Mouse (Mus musculus) heart, postnatal 14 days (tissue): Measurements from ENCODE around the gene Arhgap10. TPM values are rescaled to one million over a fixed set of nuclear protein-coding genes. Genes with fewer than 3 reads are reported as not detected.
A peak's percentile ranks its signal among the peaks of the same experiment; 100 is the strongest.

Experiments
- DNase-seq, 2 experiments: peaks; one replicate each; pipeline ENCODE4 v3.0.0; 2021 to 2022
- intact Hi-C: fragments of 180-260 bp; cut with DNase I; formaldehyde crosslinking; loops from one replicate; pipeline ENCODE4 v1.15.1; 2025
- total RNA-seq, 2 experiments: library from RNA; stranded (reverse); gene quantifications; 2 replicates each; pipeline ENCODE4 v1.2.3; 2021

The Arhgap10 gene
- total RNA-seq, 2 experiments from 2014 or later = 48.6 to 52.5 TPM

DNA sequence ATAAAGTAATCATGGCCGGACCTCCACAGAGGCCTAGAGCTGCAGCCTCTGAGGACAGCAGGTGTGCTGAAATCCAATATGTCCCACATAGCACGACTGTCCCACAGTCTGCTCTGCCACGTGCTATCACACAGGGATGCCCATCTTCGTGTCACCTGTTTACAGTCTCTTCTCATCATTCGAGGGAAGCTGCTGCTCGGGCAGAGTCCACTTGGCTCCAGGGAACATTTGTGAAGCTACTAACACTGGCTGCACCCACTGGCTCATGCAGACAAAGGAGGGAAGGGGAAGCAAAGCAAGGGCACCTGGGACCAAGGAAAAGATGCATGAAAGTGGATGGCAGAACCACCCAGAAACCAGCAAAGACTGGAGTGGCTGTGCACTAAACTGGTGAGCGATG is 148.1 kb downstream of the Arhgap10 start:
- intact Hi-C loops = no loop called here
- DNase-seq = no peak

DNA sequence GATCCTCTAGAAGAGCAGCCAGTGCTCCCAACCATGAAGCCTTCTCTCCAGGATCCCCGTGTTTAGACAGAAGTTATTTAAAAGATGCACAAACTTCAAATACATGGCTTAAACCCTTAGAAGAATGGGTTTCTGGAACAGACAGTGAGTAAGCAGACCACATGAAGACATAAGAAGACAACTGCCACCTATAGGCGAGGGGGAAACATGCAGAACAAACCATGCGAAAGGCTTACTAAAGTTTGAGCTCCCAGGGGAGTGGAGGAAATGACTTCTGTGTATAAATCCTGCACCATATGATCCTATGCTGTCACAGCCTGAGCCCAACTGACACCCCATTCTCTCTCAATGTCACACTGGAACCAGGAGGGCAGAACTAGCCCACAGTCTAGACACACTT is 150.7 kb downstream of the Arhgap10 start:
- peak in 1 of 2 experiments; percentile 32 for DNase-seq
- intact Hi-C loops = no loop called here

DNA sequence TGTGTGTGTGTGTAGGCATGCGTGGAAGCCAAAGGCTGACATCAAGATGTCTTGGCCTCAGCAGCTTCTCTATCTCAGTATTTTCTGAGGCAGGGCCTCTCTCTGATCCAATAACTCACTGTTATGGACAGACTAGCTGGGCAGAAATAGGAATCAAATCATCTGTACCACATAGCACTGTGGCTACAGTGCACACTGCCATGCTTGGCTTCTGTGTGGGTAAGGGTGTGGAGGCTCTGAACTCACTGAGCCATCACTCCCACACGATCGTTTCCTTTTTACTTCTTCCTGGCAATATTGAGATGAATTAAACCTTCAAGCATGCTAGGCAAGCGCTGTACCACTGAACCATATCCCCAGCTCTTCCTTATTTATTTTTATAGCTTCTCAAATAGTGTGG is 151.3 kb downstream of the Arhgap10 start:
- intact Hi-C loops = no loop called here
- no peak for DNase-seq

DNA sequence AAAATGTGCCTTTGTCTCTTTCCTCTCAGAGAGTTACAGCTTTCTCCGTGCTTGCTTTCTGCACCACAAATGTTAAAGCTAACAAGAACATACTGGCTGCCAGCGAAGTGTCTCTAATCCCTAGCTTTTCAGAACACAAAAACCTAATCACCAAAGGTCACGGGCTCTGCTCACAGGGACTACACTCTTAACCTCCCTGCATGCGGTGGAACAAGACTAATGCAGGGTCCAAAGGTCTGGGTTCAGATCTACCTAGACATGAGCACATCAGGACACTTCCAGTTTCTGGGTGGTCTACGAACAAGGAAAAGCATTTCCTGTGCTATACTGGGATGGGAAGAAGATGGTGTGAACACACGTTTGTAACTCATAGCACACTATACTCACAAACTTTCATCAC is 151.8 kb downstream of the Arhgap10 start:
- intact Hi-C loops = no loop called here

DNA sequence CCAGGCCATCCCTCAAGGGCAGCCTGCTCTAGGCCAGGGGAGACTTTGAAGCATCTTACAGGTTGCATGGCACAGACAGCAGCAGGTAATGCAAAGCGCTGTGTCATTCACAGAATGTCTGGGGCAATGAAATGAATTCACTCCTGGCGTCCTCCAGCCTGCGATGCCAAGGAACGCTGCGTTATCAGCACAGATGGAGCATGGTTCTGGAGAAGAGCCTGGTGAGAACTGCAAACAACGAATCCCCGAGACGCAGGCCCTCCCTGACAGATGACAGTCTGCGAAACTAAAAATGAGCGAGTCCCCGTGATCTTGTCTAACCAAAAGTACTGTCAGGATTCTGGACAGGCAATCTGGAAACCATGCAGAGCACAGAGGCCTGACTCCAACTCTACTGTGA is 153.3 kb downstream of the Arhgap10 start:
- intact Hi-C loops = no loop called here
- DNase-seq = peak; percentile 23 to 25

More for the DNA sequence above, 151.8 kb downstream of the Arhgap10 start:
- DNase-seq = no peak

DNA sequence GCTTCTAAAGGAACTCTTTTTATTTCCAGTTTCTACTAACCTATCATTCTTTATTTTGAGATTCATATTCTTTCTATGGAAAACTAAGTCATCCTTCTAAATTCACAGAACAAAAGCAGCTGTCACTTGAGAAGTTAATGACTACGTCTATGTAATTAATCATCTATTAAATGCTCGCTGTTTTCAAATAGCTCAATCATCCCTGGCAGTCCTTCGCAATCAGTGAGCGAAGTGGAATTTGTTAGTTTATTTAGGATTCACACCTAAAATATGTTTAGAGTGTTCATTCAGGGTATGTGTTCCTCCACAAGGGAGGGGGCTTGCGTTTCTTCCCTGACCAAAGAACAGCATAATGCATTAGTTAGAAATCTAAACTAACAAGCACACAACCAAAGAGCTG is 156.9 kb downstream of the Arhgap10 start:
- no peak for DNase-seq
- intact Hi-C loops = no loop called here

DNA sequence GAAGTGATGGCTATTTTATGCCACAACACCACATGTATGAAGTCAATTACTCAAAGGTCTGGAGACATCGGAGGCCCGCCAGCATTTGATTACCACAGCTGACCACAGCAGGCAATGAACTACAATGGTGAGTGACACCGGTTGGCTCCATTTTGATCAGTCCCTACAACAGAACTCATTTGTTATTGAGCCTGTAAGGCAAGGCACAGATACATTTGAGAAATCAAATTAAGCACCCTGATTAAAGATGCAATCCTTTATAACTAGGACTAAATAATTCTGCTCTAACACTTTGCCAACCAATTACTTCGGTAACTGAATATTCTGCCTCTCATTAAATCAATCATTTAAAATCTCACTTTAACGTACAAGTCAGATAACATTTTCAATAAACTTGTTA is 157.3 kb downstream of the Arhgap10 start:
- DNase-seq = no peak
- intact Hi-C loops = no loop called here

DNA sequence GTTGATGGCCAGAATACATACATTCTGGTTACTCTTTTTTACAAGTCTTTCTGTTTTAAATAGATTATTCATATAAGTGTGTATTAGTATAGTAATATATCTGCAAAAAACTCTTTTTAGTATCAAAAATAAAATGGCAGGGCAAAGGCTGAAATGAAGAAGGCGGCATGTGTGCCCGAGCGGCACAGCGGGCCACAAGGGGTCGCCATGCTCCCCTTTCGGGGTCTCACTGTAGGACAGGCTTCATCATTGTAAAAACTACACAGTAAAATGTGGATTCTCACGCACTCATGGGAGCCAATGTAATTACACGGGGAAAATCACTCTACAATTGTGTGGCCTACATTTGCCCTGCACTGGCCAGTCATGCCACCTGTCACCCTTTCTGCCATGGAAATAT is 160.6 kb downstream of the Arhgap10 start:
- intact Hi-C loops = no loop called here
- DNase-seq = no peak

DNA sequence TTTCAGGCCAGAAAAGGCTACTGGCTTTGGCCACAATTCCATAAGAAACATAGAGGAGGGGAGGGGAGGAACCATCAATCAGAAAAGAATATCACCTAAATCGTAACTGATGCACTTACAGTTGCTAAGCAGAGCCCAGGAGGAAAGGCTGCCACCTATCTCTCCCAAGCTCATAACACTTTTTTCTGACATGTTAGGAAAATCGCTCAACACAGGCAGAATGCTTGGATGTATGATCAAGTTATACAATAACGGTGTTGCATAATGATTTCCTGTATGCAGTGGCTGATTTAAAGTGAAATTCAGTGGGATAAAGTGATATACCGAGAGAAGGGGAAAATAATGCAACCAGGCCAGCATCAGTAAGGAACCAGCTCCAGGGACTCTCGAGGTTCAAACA is 162.4 kb downstream of the Arhgap10 start:
- no peak for DNase-seq
- intact Hi-C loops = no loop called here

DNA sequence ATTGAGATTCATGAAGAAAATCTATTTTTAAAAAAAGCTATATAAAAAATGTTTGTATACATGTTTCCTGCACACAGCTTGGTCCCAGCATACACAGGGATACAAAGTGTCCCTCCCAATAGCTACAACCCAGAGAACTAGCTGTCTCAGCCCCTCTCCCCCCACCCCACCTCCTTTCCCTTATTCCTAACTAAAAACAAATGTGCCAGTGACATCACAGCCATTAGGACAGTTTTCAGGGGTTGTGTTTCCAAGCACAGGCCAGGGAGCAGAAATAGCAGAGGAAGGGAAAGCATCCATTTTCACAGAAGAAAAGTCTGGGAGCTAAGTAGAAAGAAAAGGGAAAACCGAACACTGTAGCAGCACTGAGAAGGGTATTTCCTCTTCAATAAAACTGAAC is 163.6 kb downstream of the Arhgap10 start:
- DNase-seq = no peak
- intact Hi-C loops = no loop called here

DNA sequence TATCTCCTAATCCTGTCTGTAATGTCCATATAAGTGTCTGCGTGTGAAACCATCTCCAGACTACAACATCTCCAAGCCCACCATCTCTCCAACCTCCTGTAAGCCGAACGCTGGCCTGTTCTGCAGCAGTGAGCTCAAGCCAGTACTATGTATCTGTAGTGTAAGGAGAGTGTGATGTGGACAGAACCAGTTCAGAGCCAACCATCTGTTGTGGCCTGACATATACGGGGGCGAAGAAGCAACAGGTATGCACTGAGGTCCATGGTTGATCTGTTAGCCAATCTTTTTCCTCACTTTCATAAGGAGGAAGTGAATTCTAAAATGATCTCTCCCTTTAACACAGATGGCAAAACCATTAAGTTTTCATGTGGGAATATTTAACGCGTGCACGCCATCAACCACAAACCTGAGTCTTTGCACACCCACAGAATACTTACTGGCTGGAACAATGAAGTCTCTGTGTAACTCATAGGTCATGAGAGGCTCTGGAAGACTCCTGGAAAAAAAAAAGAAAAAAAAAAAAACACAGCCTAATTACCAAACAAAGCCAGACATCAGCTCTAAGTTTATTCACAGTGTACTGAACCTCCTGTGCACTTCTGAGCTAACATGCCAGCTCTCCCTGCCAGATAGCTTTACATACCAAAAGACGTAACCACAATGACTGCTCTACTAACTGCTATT is 166.4 kb downstream of the Arhgap10 start:
- intact Hi-C loops = no loop called here
- DNase-seq = no peak

DNA sequence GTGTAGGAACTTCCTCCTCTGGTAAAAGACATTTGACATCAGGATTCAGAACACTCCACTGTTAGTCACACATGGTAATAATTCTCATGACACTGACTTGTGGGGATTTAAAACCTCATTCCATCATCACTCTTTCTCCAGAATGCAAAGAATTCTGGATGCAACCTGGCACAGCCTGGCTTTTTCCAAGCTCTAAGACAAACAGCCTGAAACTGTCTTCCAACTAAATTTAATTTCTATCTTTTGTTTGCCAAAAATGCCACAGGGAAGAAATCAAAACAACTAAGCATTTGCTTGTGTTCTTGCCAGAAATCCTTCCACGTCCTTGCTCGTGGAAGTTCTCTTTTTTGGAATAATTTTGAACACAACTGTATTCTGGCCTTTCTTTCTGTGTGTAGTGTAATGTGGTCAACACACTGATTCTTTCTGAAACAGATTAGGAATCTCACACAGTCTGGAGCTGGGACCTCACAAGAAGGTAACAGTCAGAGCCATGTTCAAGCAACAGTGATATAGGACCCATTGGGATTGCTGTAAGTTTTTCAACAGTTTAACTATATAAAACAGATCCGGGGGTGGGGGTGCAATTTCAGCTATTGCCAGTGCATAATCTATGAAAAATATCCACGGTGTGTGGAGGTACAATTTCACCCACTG is 167.5 kb downstream of the Arhgap10 start:
- intact Hi-C loops = no loop called here
- no peak for DNase-seq

DNA sequence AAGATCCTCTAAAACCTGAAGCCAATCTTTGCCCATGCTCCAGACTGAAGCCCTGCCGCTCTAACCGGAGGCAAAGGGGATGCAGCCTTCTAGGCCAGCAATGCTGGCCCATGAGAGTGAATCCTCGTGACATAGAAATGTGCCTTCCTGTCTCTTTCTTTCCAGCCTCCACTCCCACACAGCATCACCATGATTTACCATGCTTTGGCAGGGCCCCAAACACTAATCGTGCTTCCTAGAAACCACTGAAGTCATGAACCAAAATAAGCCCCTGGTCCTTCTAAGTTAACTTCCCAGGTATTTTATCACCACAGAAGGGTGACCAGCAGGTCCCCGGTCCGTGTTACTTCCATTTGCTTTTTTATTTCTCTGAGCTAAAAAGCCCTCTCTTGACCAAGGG is 173.8 kb downstream of the Arhgap10 start:
- intact Hi-C loops = loop anchor here (10.0 kb wide), 1 partner anchor 1279 kb away; no protein-coding TSS in a partner anchor
- no peak for DNase-seq

DNA sequence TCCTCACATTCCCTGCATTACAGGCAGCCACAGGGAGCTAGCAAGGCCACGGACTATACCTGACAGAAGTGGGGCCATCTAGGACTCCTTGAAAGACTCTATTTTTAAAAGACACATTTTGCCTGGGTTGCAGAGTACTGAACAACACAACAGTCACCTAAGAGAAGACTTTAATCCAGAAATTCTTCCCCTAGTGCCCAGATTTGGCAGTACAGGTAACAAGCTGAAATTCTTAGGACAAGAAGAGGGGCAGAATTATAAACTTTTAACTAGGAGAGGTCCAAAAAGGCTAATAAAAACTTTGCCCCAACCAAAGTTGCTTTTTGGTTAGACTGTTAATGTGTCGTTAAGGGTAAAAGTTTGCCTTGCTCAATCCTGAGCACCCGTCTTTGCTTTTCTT is 174.4 kb downstream of the Arhgap10 start:
- no peak for DNase-seq
- intact Hi-C loops = loop anchor here (10.0 kb wide), 1 partner anchor 1279 kb away; no protein-coding TSS in a partner anchor

DNA sequence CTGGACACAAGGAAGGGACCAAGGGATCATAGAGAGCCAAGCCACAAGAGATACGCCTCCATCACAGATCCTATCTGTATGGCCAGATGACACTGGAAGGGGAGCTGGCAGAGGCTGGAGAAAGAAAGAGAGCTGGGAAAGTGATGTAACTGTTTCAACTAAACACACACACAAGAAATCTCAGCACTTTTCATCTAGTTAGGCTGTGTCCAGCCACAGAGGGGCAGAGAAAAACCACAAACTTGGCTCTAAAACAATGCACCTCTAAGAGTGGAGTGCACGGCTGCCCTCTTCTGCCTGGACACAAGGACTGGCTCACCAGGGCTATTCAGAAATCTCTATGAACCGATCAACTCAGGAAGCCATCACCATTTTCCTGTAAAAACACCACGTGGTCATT is 175.6 kb downstream of the Arhgap10 start:
- intact Hi-C loops = loop anchor here (10.0 kb wide), 1 partner anchor 1277 kb away; no protein-coding TSS in a partner anchor
- DNase-seq = no peak

DNA sequence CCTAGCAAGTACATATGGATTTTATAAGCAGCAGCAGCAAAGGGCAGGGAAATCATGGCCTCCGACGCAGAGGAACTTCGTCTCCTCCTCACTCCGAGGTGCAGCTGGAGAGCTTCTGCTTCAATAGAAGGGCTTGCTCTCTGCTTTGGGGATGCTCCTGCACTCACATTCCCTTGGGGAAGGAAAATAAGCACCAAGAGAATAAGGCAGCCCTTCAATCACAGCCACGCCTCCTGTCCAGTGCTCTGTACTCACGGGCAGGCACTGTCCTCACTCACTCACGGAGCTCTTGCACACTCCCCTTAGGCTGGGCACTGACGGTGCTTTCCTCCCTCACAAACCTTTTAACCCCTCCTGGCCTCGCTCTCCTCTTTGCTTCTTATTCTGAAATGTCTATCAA is 176.4 kb downstream of the Arhgap10 start:
- intact Hi-C loops = loop anchor here (10.0 kb wide), 1 partner anchor 1277 kb away; no protein-coding TSS in a partner anchor
- no peak for DNase-seq

DNA sequence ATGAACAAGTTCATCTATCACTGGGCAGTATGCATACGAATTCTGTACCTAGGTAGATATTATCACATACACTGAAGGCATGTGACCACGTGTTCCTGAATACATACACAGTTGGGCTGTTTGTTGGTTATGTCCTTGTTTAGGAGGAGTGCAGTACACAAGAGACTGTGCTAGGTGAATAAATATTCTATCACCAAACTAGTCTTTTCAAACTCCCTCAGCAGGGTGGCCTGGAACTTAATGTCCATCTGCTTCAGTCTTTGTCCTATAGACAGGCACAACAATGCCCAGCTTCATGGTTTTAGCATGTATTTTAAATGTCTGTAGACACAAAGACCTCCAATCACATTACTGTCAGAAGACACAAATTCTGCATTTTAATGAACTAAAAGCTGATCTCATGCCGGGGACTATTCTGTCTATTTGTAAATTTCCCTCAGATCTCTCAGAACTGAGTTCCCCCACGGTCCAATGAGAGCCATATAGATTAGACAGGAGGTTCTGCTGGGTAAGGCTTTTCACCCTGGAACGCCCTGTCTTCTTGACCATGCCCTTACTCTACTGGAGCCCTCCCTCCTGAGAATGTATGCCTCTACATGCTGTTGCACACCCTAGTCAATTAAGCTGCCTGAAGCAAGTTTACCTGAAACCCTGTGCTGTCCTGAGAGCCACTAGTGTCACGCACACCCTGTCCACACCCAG is 177.6 kb downstream of the Arhgap10 start:
- intact Hi-C loops = loop anchor here (10.0 kb wide), 1 partner anchor 1275 kb away; no protein-coding TSS in a partner anchor
- no peak for DNase-seq

DNA sequence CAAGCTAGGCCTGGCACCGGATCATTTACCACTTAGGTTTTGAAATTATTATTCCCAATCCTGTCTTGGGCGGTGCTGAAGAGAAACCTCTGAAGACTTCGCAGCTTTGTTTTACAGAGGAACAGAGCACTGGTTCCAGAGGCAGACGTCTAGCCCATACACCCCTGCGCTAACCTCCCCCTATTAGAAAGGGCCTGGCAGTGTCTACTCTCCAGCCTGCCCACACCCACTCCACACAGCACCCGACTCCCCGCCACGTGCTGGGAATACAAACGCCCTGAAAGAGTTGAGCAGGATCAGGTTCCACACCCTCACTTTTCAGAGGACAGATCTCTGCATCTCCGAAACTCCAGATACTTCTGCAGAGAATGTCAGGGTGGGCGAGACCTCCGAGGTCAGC is 180.5 kb downstream of the Arhgap10 start:
- DNase-seq = no peak
- intact Hi-C loops = no loop called here

DNA sequence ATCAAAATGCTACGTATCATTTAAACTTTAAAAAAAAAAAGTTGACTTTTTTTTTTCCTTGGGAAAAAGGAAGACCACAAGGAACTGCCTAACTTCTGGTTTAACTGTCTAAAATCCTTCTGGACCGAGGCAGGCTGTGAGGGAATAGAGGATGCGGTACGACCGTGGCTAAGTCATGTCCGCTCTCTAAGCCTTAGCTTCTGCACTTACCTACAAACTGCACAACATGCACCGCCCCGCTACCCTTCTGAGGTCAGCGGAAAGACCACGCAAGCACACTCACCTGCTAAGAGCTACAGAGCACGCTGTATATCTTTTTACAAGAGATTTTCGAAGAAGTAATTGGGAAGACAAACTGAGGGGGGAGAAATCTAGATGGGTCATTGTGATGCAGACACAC is 186.6 kb downstream of the Arhgap10 start:
- intact Hi-C loops = no loop called here

DNA sequence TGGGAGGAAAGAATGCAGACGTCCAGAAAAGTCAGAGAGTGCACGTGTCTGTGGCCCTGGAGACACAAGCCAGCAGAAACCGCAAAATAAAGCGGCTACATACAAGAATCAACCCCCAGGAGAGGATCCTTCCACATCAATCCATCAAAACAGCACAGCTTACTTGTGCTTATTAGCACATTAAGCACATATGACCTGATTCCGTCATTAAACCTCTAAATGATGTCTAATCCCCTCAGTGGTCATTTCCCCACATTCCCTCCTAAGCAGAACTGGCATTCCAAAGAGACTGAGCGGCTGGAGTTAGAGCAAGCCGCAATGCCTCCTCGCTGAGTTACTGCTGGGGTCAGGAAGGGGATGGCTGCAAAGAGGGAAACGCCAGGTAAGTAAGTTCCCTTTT is 187.4 kb downstream of the Arhgap10 start:
- intact Hi-C loops = no loop called here
- no peak for DNase-seq

More for the DNA sequence above, 186.6 kb downstream of the Arhgap10 start:
- DNase-seq = no peak

DNA sequence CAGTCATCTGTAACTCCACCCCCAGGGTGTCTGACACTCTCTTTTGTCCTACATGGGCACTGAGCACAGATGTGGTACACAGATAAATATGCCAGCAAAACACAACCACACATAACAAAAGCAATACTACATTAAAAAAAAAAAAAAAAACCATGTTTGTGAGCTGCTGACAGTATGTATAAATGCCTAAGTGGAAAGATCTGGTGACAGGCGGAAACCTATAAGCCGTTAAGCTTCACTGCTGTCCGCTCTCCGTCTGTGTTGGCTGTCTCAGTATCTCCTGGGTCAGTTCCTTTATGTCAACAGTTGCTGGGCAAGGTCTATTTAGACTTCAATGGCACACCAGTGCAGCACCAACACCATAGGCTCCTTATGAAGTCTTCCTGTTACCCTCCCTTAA is 188.0 kb downstream of the Arhgap10 start:
- DNase-seq = no peak
- intact Hi-C loops = no loop called here
